Mouse (Mus musculus) forelimb bud, embryonic 11.5 days (tissue): ENCODE results near the gene Cebpzos.

Experiments
- DNase-seq: peaks from one replicate; pipeline ENCODE4 v3.0.0-alpha.2; 2012; ENCODE audit warnings: low read depth, low spot score

The Cebpzos gene

GRCm38 (mm10) chr17:78937229-78937853, 21.0 kb downstream of the Cebpzos start:
- no peak for DNase-seq

DNA sequence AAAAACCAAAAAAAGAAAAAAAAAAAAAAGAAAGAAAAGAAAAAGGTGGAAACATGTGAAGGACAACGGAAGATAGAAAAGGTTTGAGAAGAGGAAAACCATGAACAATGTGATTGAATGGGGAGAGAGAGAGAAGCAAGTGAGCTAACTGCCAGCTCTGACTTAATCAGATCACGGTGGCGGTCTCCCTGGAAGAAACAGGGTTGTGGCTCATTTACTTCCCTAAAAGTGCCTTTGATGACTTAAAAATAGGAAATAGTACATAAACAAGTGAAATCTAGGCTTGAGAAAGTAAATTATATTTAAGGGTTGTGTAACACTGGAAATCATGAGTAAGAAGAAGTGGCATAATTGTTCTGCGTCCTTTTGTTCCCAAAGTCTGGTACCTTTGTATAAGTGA, 22.6 kb downstream of the Cebpzos start:
- DNase-seq = no peak

DNA sequence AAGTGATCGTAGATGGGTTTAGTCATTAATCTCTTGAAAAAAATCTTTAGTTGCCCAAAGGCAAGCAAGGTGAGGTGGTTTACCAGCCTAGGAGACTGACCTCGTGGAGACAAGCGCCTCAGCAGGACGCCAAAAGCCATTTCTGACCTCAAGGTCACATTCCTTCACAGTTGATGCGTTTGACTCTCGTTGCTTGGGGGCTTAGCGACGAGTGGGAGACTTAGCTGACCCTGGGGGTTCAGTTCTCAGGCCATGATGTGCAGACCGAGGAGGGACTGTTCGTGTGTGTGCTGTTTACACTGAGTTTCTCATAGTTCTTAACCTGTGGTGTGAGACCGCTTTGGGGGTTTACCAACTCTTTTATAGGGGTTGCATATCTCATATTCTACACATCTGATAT, 26.3 kb downstream of the Cebpzos start:
- DNase-seq = no peak

DNA sequence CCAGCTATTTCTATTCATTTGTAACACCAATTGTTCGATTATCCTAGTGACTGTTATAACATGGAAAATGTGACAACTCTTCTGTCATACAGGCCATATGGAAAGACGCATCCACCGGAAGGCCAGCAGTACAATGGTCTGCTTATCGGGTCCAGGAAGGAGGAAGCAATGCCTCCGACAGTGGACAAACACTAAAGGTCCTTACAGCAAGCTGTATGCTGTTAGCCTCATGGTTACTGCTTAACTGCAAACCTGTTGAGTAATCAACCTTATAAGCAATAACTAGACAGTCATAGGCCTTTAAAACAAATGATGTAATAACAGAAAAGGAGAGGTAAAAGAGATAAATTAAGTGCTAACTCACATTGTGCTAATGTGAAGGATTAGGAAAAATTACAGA, 34.9 kb downstream of the Cebpzos start:
- DNase-seq = no peak

GRCm38 (mm10) chr17:78952070-78952469, 35.8 kb downstream of the Cebpzos start:
- DNase-seq = no peak

GRCm38 (mm10) chr17:78953240-78953639, 36.9 kb downstream of the Cebpzos start:
- DNase-seq = no peak

DNA sequence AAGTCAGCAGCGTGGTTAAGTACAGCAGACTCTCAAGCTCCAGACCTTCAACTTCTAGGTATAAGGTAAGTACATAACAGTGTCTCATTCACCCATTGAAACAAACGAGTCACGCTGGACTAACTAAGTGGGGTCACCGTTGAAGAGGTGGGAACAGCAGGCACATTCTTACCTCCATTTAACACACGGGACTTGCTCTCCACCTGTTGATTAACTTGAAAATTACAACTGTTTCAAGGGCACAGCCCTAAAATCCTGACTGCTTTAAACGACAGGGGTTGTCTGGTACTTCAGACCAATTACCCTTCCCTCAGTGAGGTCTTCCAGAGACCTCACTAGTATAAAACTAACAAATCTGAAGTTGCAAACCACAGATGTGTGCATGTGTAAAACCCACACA, 43.2 kb downstream of the Cebpzos start:
- DNase-seq = no peak

- DNase-seq = no peak
Observed at GRCm38 (mm10) chr17:78964387-78964786, 48.1 kb downstream of the Cebpzos start.

- no peak for DNase-seq
Observed at GRCm38 (mm10) chr17:78966092-78966883, 50.0 kb downstream of the Cebpzos start.

- DNase-seq = no peak
Observed at GRCm38 (mm10) chr17:78968500-78968899, 52.2 kb downstream of the Cebpzos start.
